Mouse (Mus musculus) limb, embryonic 10.5 days (tissue): Measurements from ENCODE around the gene Atp13a1. TPM values are rescaled to one million over a fixed set of nuclear protein-coding genes. Genes with fewer than 3 reads are reported as not detected.

Experiments
- DNase-seq: peaks from one replicate; pipeline ENCODE4 v3.0.0-alpha.2; 2017; ENCODE audit warnings: low spot score
- H3K27ac ChIP-seq: fragments of 300-500 bp; sonication (generic); 2 replicates; pipeline ENCODE4 v1.5.1; 2016; ENCODE audit warnings: mild to moderate bottlenecking
- H3K27me3 ChIP-seq: fragments of 300-500 bp; sonication (generic); 2 replicates; pipeline ENCODE4 v1.6.1; 2016; ENCODE audit warnings: low read depth, mild to moderate bottlenecking; ENCODE audit not compliant: poor library complexity, severe bottlenecking
- H3K36me3 ChIP-seq: fragments of 300-500 bp; sonication (generic); 2 replicates; pipeline ENCODE4 v1.6.1; 2016; ENCODE audit warnings: mild to moderate bottlenecking, moderate library complexity
- H3K4me1 ChIP-seq: fragments of 300-500 bp; sonication (generic); 2 replicates; pipeline ENCODE4 v1.6.1; 2016
- H3K4me3 ChIP-seq: fragments of 300-500 bp; sonication (generic); 2 replicates; pipeline ENCODE4 v1.5.1; 2016; ENCODE audit warnings: mild to moderate bottlenecking, moderate library complexity
- H3K9me3 ChIP-seq: fragments of 300-500 bp; sonication (generic); replicated peaks from 2 replicates; pipeline ENCODE4 v1.6.1; 2016; ENCODE audit warnings: mild to moderate bottlenecking
- WGBS: fragments of 180-500 bp; shearing (Covaris S2); methylation state at CpG from one replicate; pipeline ENCODE4 v1.1.7; 2016; 5-methylcytosine and 5-hydroxymethylcytosine counted together
- polyA plus RNA-seq: library from polyadenylated mRNA; unstranded; fragments of >200 nt; fragmentation: Nextera tagmentation; extraction: Ambion mirVana; gene quantifications from 2 replicates; pipeline ENCODE4 v1.2.1, GENCODE M21; 2016

Gene Atp13a1
- polyA plus RNA-seq, 1 experiment from 2014 or later: 70.0 TPM

DNA sequence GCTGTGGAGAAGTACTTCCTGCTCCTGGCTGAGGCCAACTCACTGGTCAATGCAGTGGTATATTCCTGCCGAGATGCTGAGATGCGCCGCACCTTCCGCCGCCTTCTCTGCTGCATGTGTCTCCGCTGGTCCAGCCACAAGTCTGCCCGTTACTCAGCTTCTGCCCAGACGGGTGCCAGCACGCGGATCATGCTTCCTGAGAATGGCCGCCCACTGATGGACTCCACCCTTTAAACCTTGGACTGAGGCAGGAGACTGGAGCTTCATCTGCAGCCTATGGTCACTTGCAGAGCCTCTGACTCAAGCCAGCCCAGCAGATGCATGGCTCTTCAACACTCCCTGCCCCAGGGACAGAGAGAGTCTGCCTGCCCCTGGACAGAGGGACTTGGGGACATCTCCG, 35.4 kb downstream of the Atp13a1 start:
- peaks cover 70% of the 10 kb centered on the region for H3K36me3 ChIP-seq
- H3K9me3 ChIP-seq: no peaks in the 10 kb centered on the region
- H3K4me3 ChIP-seq: no peak overlapping the region
- WGBS: 97% methylated on average over 12 of the region's 12 CpGs
- peaks cover 35% of the 10 kb centered on the region for H3K4me1 ChIP-seq
- no peak for DNase-seq
- H3K27ac ChIP-seq: no peak overlapping the region
- H3K27me3 ChIP-seq: no peaks in the 10 kb centered on the region

- WGBS: under 1% methylated on average over 38 of the region's 38 CpGs
Measured at GRCm38 (mm10) chr8:69832298-69832853, 41.4 kb downstream of the Atp13a1 start, which contains the start of gene Pbx4. Gene Pbx4, plus strand, starts transcription at chr8:69832491.

GRCm38 (mm10) chr8:69837057-69837682, 46.2 kb downstream of the Atp13a1 start:
- WGBS: 77% methylated on average over 8 of the region's 8 CpGs

More at GRCm38 (mm10) chr8:69832298-69832853, 41.4 kb downstream of the Atp13a1 start, which contains the start of gene Pbx4:
- H3K27me3 ChIP-seq: 0 out of 2 replicates have a peak, but pooled peaks cover 14% of the 10 kb centered on the region
- H3K9me3 ChIP-seq: no peaks in the 10 kb centered on the region
- peak within 1 kb of the TSS; percentile 69 for H3K4me3 ChIP-seq
- peaks cover 31% of the 10 kb centered on the region for H3K36me3 ChIP-seq
- peaks cover 15% of the 10 kb centered on the region for H3K4me1 ChIP-seq
- peak within 1 kb of the TSS; percentile 81 for H3K27ac ChIP-seq
- DNase-seq: peak; percentile 93

GRCm38 (mm10) chr8:69847167-69848065, 56.5 kb downstream of the Atp13a1 start:
- no peaks in the 10 kb centered on the region for H3K36me3 ChIP-seq
- DNase-seq: no peak
- H3K4me3 ChIP-seq: no peak overlapping the region
- WGBS: 68% methylated on average over 3 of the region's 3 CpGs
- H3K27me3 ChIP-seq: no peaks in the 10 kb centered on the region
- H3K27ac ChIP-seq: no peak overlapping the region
- H3K4me1 ChIP-seq: no peaks in the 10 kb centered on the region
- no peaks in the 10 kb centered on the region for H3K9me3 ChIP-seq

More at GRCm38 (mm10) chr8:69837057-69837682, 46.2 kb downstream of the Atp13a1 start:
- H3K9me3 ChIP-seq: no peaks in the 10 kb centered on the region
- H3K36me3 ChIP-seq: peaks cover 3% of the 10 kb centered on the region; the same call in 1 of the 2 replicates
- H3K4me3 ChIP-seq: no peak overlapping the region
- H3K27me3 ChIP-seq: 0 out of 2 replicates have a peak, but pooled peaks cover 14% of the 10 kb centered on the region
- no peak for DNase-seq
- peaks cover 8% of the 10 kb centered on the region for H3K4me1 ChIP-seq
- H3K27ac ChIP-seq: no peak overlapping the region

DNA sequence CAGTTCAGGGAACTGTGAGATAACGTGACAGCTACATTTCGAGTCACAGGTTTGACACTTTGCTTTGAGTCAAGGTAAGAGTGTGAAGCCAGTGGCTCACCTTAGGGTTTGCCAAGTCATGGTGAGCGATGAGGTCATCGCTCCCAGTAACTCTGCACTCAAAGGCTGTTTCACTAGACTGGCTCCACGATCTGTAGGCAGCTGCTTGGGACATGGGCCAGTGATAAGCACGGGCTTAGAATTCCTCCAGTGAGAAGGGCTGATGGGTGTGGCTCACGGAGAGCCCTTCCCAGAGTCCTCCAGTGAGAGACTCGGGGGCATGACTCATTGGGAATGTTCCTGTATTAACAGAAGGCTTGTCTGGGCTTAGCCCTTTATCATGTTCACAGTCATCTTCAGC, 58.0 kb downstream of the Atp13a1 start:
- no peak for DNase-seq
- no peaks in the 10 kb centered on the region for H3K27me3 ChIP-seq
- H3K4me3 ChIP-seq: no peak overlapping the region
- H3K9me3 ChIP-seq: no peaks in the 10 kb centered on the region
- WGBS: 86% methylated on average over 8 of the region's 8 CpGs
- H3K27ac ChIP-seq: no peak overlapping the region
- no peaks in the 10 kb centered on the region for H3K36me3 ChIP-seq
- H3K4me1 ChIP-seq: no peaks in the 10 kb centered on the region

- WGBS: 54% methylated on average over 3 of the region's 3 CpGs
- Histone ChIP-seq H3K27ac (no peak overlapping the region), H3K4me1 (no peaks in the 10 kb centered on the region), H3K4me3 (no peak overlapping the region), H3K27me3 (no peaks in the 10 kb centered on the region), H3K9me3 (no peaks in the 10 kb centered on the region), H3K36me3 (no peaks in the 10 kb centered on the region)
- no peak for DNase-seq
Measured at GRCm38 (mm10) chr8:69849899-69850298, 58.9 kb downstream of the Atp13a1 start.

DNA sequence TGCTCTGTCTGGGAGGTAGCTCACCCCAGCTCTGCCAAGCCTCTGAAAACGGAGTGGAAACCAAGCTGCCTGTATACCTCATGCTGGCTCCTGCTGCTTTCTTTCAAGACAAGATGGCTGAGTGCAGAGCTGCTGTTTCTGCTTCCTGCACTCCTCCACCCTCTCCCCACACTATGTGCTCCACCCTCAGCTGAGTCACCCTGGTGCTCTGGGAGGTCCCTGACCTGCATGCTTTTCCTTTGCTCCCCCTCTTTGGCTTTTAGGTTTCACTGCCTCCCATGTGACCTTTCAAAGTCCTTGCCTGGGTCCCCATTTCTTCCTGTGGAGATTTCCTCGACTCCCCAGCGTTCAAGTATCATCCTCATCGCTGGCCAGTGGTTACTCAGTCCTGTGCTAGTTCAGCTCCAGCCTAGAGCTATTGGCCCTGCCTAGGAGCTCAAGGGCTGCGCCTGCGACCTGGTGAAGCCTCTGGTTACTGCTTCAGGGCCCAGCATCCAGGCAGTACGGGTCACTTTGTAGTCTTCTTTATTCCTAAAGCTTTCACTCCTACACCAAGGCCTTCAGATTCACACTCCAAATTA, 60.1 kb downstream of the Atp13a1 start:
- Histone ChIP-seq H3K9me3 (no peaks in the 10 kb centered on the region), H3K27ac (no peak overlapping the region), H3K36me3 (no peaks in the 10 kb centered on the region), H3K27me3 (no peaks in the 10 kb centered on the region), H3K4me1 (no peaks in the 10 kb centered on the region), H3K4me3 (no peak overlapping the region)
- no peak for DNase-seq
- 79% methylated on average over 7 of the region's 7 CpGs for WGBS

DNA sequence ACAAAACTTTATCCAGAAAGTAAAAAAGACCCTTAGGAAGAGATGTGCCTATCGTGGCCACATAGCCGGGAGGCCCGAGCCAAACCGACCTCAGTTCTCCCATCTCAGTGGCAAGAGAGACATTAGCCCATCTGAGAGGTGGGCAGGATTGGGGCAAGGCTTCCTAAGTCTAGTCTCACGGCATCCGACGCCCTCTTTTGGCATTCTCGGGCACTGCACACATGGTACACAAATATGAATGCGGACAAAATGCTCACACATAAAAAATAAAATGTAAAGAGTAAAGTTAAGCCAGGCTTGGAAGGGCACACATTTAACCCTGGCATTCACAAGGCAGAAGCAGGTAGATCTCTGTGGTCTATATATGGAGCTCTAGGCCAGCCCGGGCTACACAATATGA, 62.9 kb downstream of the Atp13a1 start:
- 93% methylated on average over 10 of the region's 10 CpGs for WGBS
- Histone ChIP-seq H3K9me3 (no peaks in the 10 kb centered on the region), H3K36me3 (no peaks in the 10 kb centered on the region), H3K4me1 (no peaks in the 10 kb centered on the region), H3K27me3 (no peaks in the 10 kb centered on the region), H3K27ac (no peak overlapping the region), H3K4me3 (no peak overlapping the region)
- DNase-seq: no peak

Other genes starting within 250 kb of the Atp13a1 start
- 29.1 and 30.7 TPM in 2 replicates for gene Zfp868, start 165.6 kb upstream of the Atp13a1 start, polyA plus RNA-seq
- gene Zfp964, start 136.7 kb upstream of the Atp13a1 start, polyA plus RNA-seq: 1.6 and 1.8 TPM in 2 replicates
- 30.6 and 34.0 TPM in 2 replicates for gene Zfp869, start 80.4 kb upstream of the Atp13a1 start, polyA plus RNA-seq
- 4.3 and 6.4 TPM in 2 replicates for gene Zfp963, start 41.2 kb upstream of the Atp13a1 start, polyA plus RNA-seq
- gene Gm20422, start 16.3 kb upstream of the Atp13a1 start, polyA plus RNA-seq: 0.19 TPM in 1 of 2 replicates, not detected in the other
- 31.1 and 38.1 TPM in 2 replicates for gene Zfp866, start within 50 bp of the Atp13a1 start, polyA plus RNA-seq
- gene Gmip, start 17.5 kb downstream of the Atp13a1 start, polyA plus RNA-seq: 9.3 and 9.6 TPM in 2 replicates
- 1.4 and 1.6 TPM in 2 replicates for gene Lpar2, start 31.3 kb downstream of the Atp13a1 start, polyA plus RNA-seq
- 9.2 and 9.6 TPM in 2 replicates for gene Pbx4, start 41.3 kb downstream of the Atp13a1 start, polyA plus RNA-seq
- 0.40 TPM in 2 replicates for gene Cilp2, start 96.5 kb downstream of the Atp13a1 start, polyA plus RNA-seq
- 5.0 and 5.9 TPM in 2 replicates for gene Tssk6, start 111.0 kb downstream of the Atp13a1 start, polyA plus RNA-seq
- gene Ndufa13, start 111.4 kb downstream of the Atp13a1 start, polyA plus RNA-seq: 165 and 166 TPM in 2 replicates
- gene Yjefn3, start 111.5 kb downstream of the Atp13a1 start, polyA plus RNA-seq: 2.0 and 2.9 TPM in 2 replicates
- gene Gatad2a, start 205.2 kb downstream of the Atp13a1 start, polyA plus RNA-seq: 58.9 and 69.2 TPM in 2 replicates